Mouse (Mus musculus) ZHBTc4 (cell line): ENCODE measurements around the gene Rapgef2.
A peak's percentile ranks its signal among the peaks of the same experiment; 100 is the strongest.

Source experiments
- DNase-seq: peaks from one replicate; pipeline ENCODE4 v3.0.0-alpha.2; 2011; ENCODE audit warnings: low read depth, low spot score

Rapgef2 gene

GRCm38 (mm10) chr3:79168168-79168827, 118.0 kb downstream of the Rapgef2 start:
- no peak for DNase-seq

- no peak for DNase-seq
These were observed 118.7 kb downstream of the Rapgef2 start for GRCm38 (mm10) chr3:79167586-79167985.

- no peak for DNase-seq
These were observed 124.4 kb downstream of the Rapgef2 start for GRCm38 (mm10) chr3:79161834-79162401.

GRCm38 (mm10) chr3:79161093-79161723, 125.1 kb downstream of the Rapgef2 start:
- no peak for DNase-seq

GRCm38 (mm10) chr3:79158254-79158653, 128.1 kb downstream of the Rapgef2 start:
- DNase-seq: no peak

GRCm38 (mm10) chr3:79153039-79153487, 133.3 kb downstream of the Rapgef2 start:
- DNase-seq: no peak

- DNase-seq: no peak
These were observed 140.8 kb downstream of the Rapgef2 start for GRCm38 (mm10) chr3:79145407-79146055.

GRCm38 (mm10) chr3:79144672-79145406, 141.5 kb downstream of the Rapgef2 start:
- no peak for DNase-seq

- no peak for DNase-seq
These were observed 142.2 kb downstream of the Rapgef2 start for GRCm38 (mm10) chr3:79144085-79144484.

- peak; percentile 34 for DNase-seq
These were observed 147.1 kb downstream of the Rapgef2 start for GRCm38 (mm10) chr3:79139245-79139644.

GRCm38 (mm10) chr3:79138601-79139000, 147.7 kb downstream of the Rapgef2 start:
- no peak for DNase-seq

GRCm38 (mm10) chr3:79130991-79131390, 155.3 kb downstream of the Rapgef2 start:
- no peak for DNase-seq

GRCm38 (mm10) chr3:79129044-79129600, 157.2 kb downstream of the Rapgef2 start:
- peak; percentile 66 for DNase-seq

GRCm38 (mm10) chr3:79127797-79128196, 158.5 kb downstream of the Rapgef2 start:
- no peak for DNase-seq

GRCm38 (mm10) chr3:79126857-79127256, 159.5 kb downstream of the Rapgef2 start:
- no peak for DNase-seq

GRCm38 (mm10) chr3:79121391-79121790, 164.9 kb downstream of the Rapgef2 start:
- DNase-seq: no peak

GRCm38 (mm10) chr3:79119983-79120382, 166.3 kb downstream of the Rapgef2 start:
- DNase-seq: peak; percentile 51

- DNase-seq: peak; percentile 23
These were observed 176.2 kb downstream of the Rapgef2 start for GRCm38 (mm10) chr3:79110153-79110552.

GRCm38 (mm10) chr3:79108246-79108645, 178.1 kb downstream of the Rapgef2 start:
- DNase-seq: no peak

- peak; percentile 47 for DNase-seq
These were observed 180.0 kb downstream of the Rapgef2 start for GRCm38 (mm10) chr3:79106360-79106759.

GRCm38 (mm10) chr3:79103604-79104003, 182.7 kb downstream of the Rapgef2 start:
- DNase-seq: no peak
